Mouse (Mus musculus) stomach, postnatal 0 days (tissue): Measurements from ENCODE around the gene Olfr641.

ENCODE experiments used
- CTCF ChIP-seq: IDR thresholded peaks from 2 replicates; pipeline ENCODE4 v1.5.1; 2016; ENCODE audit warnings: antibody characterized with exemption, low read depth, mild to moderate bottlenecking, moderate library complexity
- EP300 ChIP-seq: optimal IDR thresholded peaks from 2 replicates; pipeline ENCODE3; 2016; ENCODE audit warnings: antibody characterized with exemption

DNA sequence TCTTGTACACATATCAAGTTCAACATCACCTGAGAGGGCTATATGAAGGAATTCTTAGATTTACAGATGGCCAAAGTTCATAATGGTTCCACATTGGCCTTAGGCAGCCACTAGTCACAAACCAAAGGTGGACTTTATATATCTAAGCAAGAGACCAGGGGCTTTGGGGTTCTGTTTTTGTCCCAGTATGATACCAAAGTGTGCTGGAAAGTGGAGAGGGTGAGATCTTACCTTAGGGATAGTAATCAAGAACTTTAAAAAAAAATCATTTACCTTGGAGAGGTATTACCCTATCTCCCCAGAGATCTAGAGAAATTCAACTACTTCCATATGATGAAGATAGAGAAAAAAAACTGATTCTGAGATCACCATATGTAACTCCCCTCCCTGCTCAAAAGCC is 18.0 kb upstream of the Olfr641 start, which contains the start of gene Olfr639:
- TF ChIP-seq EP300 (no peak), CTCF (no peak)
